Mouse (Mus musculus): ENCODE results near the gene Zfpm1. TPM values are rescaled to one million over a fixed set of nuclear protein-coding genes. Genes with fewer than 3 reads are reported as not detected.

Zfpm1 gene
- polyA plus RNA-seq, 1 experiment from 2014 or later, result 0.65 TPM

GRCm38 (mm10) chr8:122251739-122252138 lies 30.2 kb upstream of the Zfpm1 start:
- Histone ChIP-seq H3K27ac (ENCODE audit: low read length) (no peak overlapping the region), H3K4me1 (replicated peaks; ENCODE audit: control insufficient read depth, insufficient read depth, low read length) (no peaks in the 10 kb centered on the region), H3K9ac (replicated peaks; ENCODE audit: low read depth, low read length) (no peak overlapping the region), H3K36me3 (ENCODE audit: control insufficient read depth, insufficient read depth) (no peaks in the 10 kb centered on the region), H3K27me3 (replicated peaks; ENCODE audit: control insufficient read depth, insufficient read depth, low read length) (no peaks in the 10 kb centered on the region), H3K4me3 (replicated peaks; ENCODE audit: low read length) (no peak overlapping the region), H3K4me2 (ENCODE audit: low read length) (no peak overlapping the region), H3K9me3 (ENCODE audit: control insufficient read depth, low read length) (no peaks in the 10 kb centered on the region)
- ATAC-seq, result no peak
- WGBS, result 79% methylated on average over 1 of the region's 1 CpGs

- Histone ChIP-seq H3K4me1 (replicated peaks; ENCODE audit: control insufficient read depth, insufficient read depth, low read length) (no peaks in the 10 kb centered on the region), H3K9ac (replicated peaks; ENCODE audit: low read depth, low read length) (no peak overlapping the region), H3K27ac (ENCODE audit: low read length) (no peak overlapping the region), H3K4me2 (ENCODE audit: low read length) (no peak overlapping the region), H3K9me3 (ENCODE audit: control insufficient read depth, low read length) (no peaks in the 10 kb centered on the region), H3K27me3 (replicated peaks; ENCODE audit: control insufficient read depth, insufficient read depth, low read length) (no peaks in the 10 kb centered on the region), H3K36me3 (ENCODE audit: control insufficient read depth, insufficient read depth) (no peaks in the 10 kb centered on the region), H3K4me3 (replicated peaks; ENCODE audit: low read length) (no peak overlapping the region)
- WGBS, result 58% methylated on average over 5 of the region's 5 CpGs
- ATAC-seq, result no peak
These were observed 29.6 kb upstream of the Zfpm1 start for GRCm38 (mm10) chr8:122252366-122252765.

GRCm38 (mm10) chr8:122259351-122259750 lies 22.6 kb upstream of the Zfpm1 start:
- ATAC-seq, result no peak
- Histone ChIP-seq H3K4me3 (replicated peaks; ENCODE audit: low read length) (no peak overlapping the region), H3K4me2 (ENCODE audit: low read length) (no peak overlapping the region), H3K4me1 (replicated peaks; ENCODE audit: control insufficient read depth, insufficient read depth, low read length) (no peaks in the 10 kb centered on the region), H3K27ac (ENCODE audit: low read length) (no peak overlapping the region), H3K27me3 (replicated peaks; ENCODE audit: control insufficient read depth, insufficient read depth, low read length) (no peaks in the 10 kb centered on the region), H3K9me3 (ENCODE audit: control insufficient read depth, low read length) (no peaks in the 10 kb centered on the region), H3K9ac (replicated peaks; ENCODE audit: low read depth, low read length) (no peak overlapping the region), H3K36me3 (ENCODE audit: control insufficient read depth, insufficient read depth) (no peaks in the 10 kb centered on the region)
- WGBS, result 74% methylated on average over 2 of the region's 2 CpGs

GRCm38 (mm10) chr8:122260755-122261154 lies 21.2 kb upstream of the Zfpm1 start:
- no peak for ATAC-seq
- H3K4me2 ChIP-seq (ENCODE audit: low read length), result no peak overlapping the region
- H3K36me3 ChIP-seq (ENCODE audit: control insufficient read depth, insufficient read depth), result no peaks in the 10 kb centered on the region
- H3K27me3 ChIP-seq (replicated peaks; ENCODE audit: control insufficient read depth, insufficient read depth, low read length), result no peaks in the 10 kb centered on the region
- no peak overlapping the region for H3K4me3 ChIP-seq (replicated peaks; ENCODE audit: low read length)
- no peak overlapping the region for H3K27ac ChIP-seq (ENCODE audit: low read length)
- WGBS, result 42% methylated on average over 9 of the region's 9 CpGs
- no peak overlapping the region for H3K9ac ChIP-seq (replicated peaks; ENCODE audit: low read depth, low read length)
- H3K4me1 ChIP-seq (replicated peaks; ENCODE audit: control insufficient read depth, insufficient read depth, low read length), result no peaks in the 10 kb centered on the region
- H3K9me3 ChIP-seq (ENCODE audit: control insufficient read depth, low read length), result no peaks in the 10 kb centered on the region

- Histone ChIP-seq H3K4me1 (replicated peaks; ENCODE audit: control insufficient read depth, insufficient read depth, low read length) (0 out of 2 replicates have a peak, but pooled peaks cover 4% of the 10 kb centered on the region), H3K4me3 (replicated peaks; ENCODE audit: low read length) (no peak overlapping the region), H3K36me3 (ENCODE audit: control insufficient read depth, insufficient read depth) (no peaks in the 10 kb centered on the region), H3K4me2 (ENCODE audit: low read length) (no peak overlapping the region), H3K9ac (replicated peaks; ENCODE audit: low read depth, low read length) (no peak overlapping the region), H3K27ac (ENCODE audit: low read length) (no peak overlapping the region), H3K27me3 (replicated peaks; ENCODE audit: control insufficient read depth, insufficient read depth, low read length) (no peaks in the 10 kb centered on the region), H3K9me3 (ENCODE audit: control insufficient read depth, low read length) (no peaks in the 10 kb centered on the region)
- WGBS, result 72% methylated on average over 16 of the region's 16 CpGs
- no peak for ATAC-seq
These were observed 19.1 kb upstream of the Zfpm1 start for GRCm38 (mm10) chr8:122262835-122263234.

GRCm38 (mm10) chr8:122264243-122264642 lies 17.7 kb upstream of the Zfpm1 start:
- Histone ChIP-seq H3K27me3 (replicated peaks; ENCODE audit: control insufficient read depth, insufficient read depth, low read length) (no peaks in the 10 kb centered on the region), H3K9ac (replicated peaks; ENCODE audit: low read depth, low read length) (no peak overlapping the region), H3K4me1 (replicated peaks; ENCODE audit: control insufficient read depth, insufficient read depth, low read length) (peaks cover 11% of the 10 kb centered on the region), H3K4me3 (replicated peaks; ENCODE audit: low read length) (no peak overlapping the region), H3K27ac (ENCODE audit: low read length) (no peak overlapping the region), H3K36me3 (ENCODE audit: control insufficient read depth, insufficient read depth) (no peaks in the 10 kb centered on the region), H3K4me2 (ENCODE audit: low read length) (no peak overlapping the region), H3K9me3 (ENCODE audit: control insufficient read depth, low read length) (no peaks in the 10 kb centered on the region)
- 29% methylated on average over 9 of the region's 9 CpGs for WGBS
- no peak for ATAC-seq

- 90% methylated on average over 8 of the region's 8 CpGs for WGBS
- ATAC-seq, result no peak
- no peak overlapping the region for H3K27ac ChIP-seq (ENCODE audit: low read length)
- H3K4me3 ChIP-seq (replicated peaks; ENCODE audit: low read length), result no peak overlapping the region
- H3K27me3 ChIP-seq (replicated peaks; ENCODE audit: control insufficient read depth, insufficient read depth, low read length), result 0 out of 2 replicates have a peak, but pooled peaks cover 2% of the 10 kb centered on the region
- peaks cover 12% of the 10 kb centered on the region for H3K4me1 ChIP-seq (replicated peaks; ENCODE audit: control insufficient read depth, insufficient read depth, low read length)
- H3K9ac ChIP-seq (replicated peaks; ENCODE audit: low read depth, low read length), result no peak overlapping the region
- H3K9me3 ChIP-seq (ENCODE audit: control insufficient read depth, low read length), result no peaks in the 10 kb centered on the region
- H3K36me3 ChIP-seq (ENCODE audit: control insufficient read depth, insufficient read depth), result no peaks in the 10 kb centered on the region
- no peak overlapping the region for H3K4me2 ChIP-seq (ENCODE audit: low read length)
These were observed 16.4 kb upstream of the Zfpm1 start for GRCm38 (mm10) chr8:122265522-122265921.

- Histone ChIP-seq H3K9me3 (ENCODE audit: control insufficient read depth, low read length) (no peaks in the 10 kb centered on the region), H3K27me3 (replicated peaks; ENCODE audit: control insufficient read depth, insufficient read depth, low read length) (0 out of 2 replicates have a peak, but pooled peaks cover 2% of the 10 kb centered on the region), H3K4me3 (replicated peaks; ENCODE audit: low read length) (no peak overlapping the region), H3K36me3 (ENCODE audit: control insufficient read depth, insufficient read depth) (no peaks in the 10 kb centered on the region), H3K4me2 (ENCODE audit: low read length) (no peak overlapping the region), H3K4me1 (replicated peaks; ENCODE audit: control insufficient read depth, insufficient read depth, low read length) (peaks cover 12% of the 10 kb centered on the region), H3K27ac (ENCODE audit: low read length) (no peak overlapping the region), H3K9ac (replicated peaks; ENCODE audit: low read depth, low read length) (no peak overlapping the region)
- WGBS, result 19% methylated on average over 13 of the region's 13 CpGs
- ATAC-seq, result no peak
These were observed 15.1 kb upstream of the Zfpm1 start for GRCm38 (mm10) chr8:122266867-122267266.

- Histone ChIP-seq H3K4me1 (replicated peaks; ENCODE audit: control insufficient read depth, insufficient read depth, low read length) (peaks cover 12% of the 10 kb centered on the region), H3K27ac (ENCODE audit: low read length) (no peak overlapping the region), H3K9ac (replicated peaks; ENCODE audit: low read depth, low read length) (peak overlapping the region; percentile 52), H3K9me3 (ENCODE audit: control insufficient read depth, low read length) (no peaks in the 10 kb centered on the region), H3K27me3 (replicated peaks; ENCODE audit: control insufficient read depth, insufficient read depth, low read length) (0 out of 2 replicates have a peak, but pooled peaks cover 2% of the 10 kb centered on the region), H3K4me2 (ENCODE audit: low read length) (peak overlapping the region; percentile 59), H3K36me3 (ENCODE audit: control insufficient read depth, insufficient read depth) (no peaks in the 10 kb centered on the region), H3K4me3 (replicated peaks; ENCODE audit: low read length) (peak overlapping the region; percentile 40)
- 65% methylated on average over 24 of the region's 24 CpGs for WGBS
- ATAC-seq, result no peak
These were observed 13.1 kb upstream of the Zfpm1 start for GRCm38 (mm10) chr8:122268861-122269260.

GRCm38 (mm10) chr8:122269404-122269803 lies 12.5 kb upstream of the Zfpm1 start:
- ATAC-seq, result peak; percentile 57

More at GRCm38 (mm10) chr8:122269404-122269803, 12.5 kb upstream of the Zfpm1 start:
- Histone ChIP-seq H3K4me3 (replicated peaks; ENCODE audit: low read length) (peak overlapping the region; percentile 40), H3K27ac (ENCODE audit: low read length) (no peak overlapping the region), H3K4me2 (ENCODE audit: low read length) (peak overlapping the region; percentile 59), H3K9me3 (ENCODE audit: control insufficient read depth, low read length) (no peaks in the 10 kb centered on the region), H3K36me3 (ENCODE audit: control insufficient read depth, insufficient read depth) (no peaks in the 10 kb centered on the region), H3K9ac (replicated peaks; ENCODE audit: low read depth, low read length) (peak overlapping the region; percentile 52), H3K4me1 (replicated peaks; ENCODE audit: control insufficient read depth, insufficient read depth, low read length) (peaks cover 12% of the 10 kb centered on the region), H3K27me3 (replicated peaks; ENCODE audit: control insufficient read depth, insufficient read depth, low read length) (0 out of 2 replicates have a peak, but pooled peaks cover 2% of the 10 kb centered on the region)
- WGBS, result 3% methylated on average over 19 of the region's 21 CpGs
